Mouse (Mus musculus) c-Kit-positive CD71-positive TER-119-negative erythroid progenitor cells, embryonic 14.5 days (primary cell): ENCODE data around the gene Dusp15.

Experiments used
- DNase-seq: peaks from one replicate; pipeline ENCODE4 v3.0.0-alpha.2; 2013; ENCODE audit warnings: low read depth

Gene Dusp15

DNA sequence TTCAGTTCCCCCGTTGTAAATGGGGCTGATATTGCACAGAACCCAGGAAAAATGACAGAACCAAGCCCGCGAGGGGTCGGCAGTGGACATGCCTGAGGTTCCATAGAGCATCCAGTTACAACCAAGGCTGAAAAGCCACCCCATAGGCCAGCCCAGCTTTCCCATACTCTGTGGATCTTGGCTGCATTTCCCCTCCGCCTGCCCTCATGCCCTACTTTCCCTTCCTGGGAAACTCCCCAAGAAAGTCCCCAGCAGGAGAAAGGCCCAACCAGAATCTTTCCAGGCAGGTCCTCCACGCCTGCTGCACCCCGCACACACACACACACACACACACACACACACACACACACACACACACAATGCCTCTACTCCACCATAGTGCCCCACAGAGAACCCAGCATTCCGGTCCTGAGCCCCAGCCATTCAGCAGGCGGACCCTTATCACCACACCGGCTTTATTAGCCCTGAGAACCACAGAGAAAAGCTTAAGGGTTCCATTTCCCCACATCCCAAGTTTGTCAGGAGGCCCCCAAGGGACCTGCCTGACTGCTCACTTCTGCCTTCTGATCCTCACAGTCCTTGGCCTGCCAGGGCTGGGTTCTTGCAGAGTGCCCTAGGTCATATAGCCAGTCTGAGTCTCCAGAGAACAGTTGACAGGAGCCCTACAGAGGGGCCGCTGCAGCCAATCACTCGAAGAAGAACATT, 19.9 kb downstream of the Dusp15 start:
- no peak for DNase-seq

DNA sequence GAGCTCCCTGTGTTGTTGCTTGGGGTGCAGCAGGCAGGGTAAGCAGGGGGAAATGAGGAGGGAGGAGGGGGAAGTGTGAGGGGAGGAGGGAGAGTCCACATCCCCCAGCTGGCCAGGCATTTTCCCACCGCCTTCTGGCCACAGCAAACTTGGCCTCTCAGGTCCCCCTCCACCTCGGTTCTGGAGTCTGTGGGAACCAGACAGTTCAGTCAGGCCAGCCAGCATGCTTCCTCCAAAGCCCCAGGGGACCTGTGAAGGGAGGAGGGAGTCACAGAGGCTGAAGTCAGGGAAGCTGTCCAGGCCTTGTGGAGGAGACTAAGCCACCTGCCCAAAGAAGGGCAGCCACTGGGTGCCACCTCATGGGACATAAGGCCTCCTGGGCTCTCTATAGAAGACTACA, 21.2 kb downstream of the Dusp15 start:
- no peak for DNase-seq

DNA sequence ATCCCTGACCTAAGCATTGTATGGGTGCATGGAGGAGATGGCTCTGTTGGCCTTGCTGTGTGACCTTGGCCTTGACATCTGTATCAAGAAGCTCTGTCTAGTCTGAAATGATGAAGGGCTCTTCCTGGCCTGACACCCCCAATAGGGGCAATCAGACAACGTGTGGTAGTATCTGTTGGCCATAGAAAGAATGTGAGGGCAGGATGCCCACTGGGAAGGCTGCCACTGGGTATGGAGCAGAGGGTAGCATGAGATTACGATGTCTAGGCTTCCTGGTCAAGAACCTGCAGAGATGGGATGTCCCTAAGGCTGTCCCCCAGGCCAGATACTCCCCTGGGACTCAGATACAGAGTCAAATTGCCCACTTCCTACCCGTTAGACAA, 22.5 kb downstream of the Dusp15 start:
- no peak for DNase-seq

DNA sequence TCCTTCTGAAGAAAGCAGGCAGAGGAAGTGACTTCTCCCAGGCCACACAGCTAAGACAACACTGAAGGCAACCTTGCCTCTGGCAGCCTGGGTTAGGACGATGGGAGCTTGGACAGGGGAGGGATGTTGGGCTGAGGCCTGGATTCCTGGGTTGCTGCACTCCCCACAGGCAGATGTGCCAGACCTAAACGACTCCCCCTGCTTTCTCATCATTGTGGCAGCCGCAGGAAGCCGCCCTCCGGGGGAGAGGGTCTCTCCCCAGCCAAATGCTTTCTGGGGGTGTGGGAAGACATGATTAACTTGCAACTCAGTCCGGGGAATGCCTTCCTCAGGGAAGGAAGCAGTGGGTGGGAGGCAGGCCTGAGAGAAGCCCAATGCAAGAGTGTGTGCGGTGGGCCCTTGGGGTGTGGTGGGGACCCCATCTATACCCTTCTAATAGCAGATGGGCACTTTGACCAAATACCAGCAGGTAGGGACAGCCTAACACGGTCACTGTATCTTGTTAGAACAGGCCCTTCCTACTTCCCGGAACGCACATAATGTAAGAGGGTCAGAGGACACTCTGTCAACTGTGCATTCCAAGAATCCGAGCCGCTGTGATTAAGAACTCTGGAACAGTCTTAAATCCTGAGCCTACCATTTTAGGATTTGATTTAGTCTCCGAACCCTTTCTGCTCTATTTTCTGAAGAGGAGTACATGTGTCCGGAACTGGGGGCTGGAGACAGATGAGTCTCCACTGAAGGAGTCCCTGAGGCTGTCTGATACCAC, 23.1 kb downstream of the Dusp15 start:
- DNase-seq = no peak

DNA sequence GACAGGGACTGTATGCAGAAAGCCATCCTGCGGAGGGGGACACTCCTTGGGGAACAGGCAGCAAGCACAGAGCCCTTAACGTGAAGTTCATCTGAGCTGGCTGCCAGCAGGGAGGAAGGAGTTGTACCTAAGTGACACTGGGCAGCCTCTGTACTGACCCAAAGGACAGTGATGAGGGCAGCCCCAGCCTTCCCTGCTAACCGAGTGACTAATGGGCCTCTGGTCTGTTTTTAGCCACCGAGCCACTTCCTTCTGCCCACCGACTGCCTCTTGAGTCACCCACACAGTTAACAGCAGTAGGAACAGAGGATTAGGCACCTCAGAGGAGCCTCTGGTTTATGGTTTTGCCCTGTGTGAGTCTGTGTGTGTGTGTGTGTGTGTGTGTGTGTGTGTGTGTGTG, 24.1 kb downstream of the Dusp15 start:
- DNase-seq = no peak

DNA sequence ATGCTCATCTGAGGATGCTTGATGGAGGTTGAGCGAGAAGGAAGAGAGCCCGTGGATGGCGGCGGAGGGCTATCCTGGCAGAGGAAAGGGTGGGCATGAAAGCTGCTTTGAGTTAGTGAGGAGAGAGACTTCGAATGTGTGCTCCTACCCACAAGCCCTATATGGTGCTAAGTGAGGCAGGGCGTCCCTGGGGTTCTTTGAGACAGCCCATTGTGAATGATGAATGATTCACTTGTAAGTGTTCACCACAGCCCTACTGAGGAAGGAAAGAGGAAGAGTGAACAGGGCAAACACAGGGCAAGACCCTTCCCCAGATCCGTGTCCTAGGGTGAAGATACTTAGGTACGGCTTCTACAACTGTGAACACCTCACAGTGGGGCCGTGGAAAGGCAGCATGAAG, 24.6 kb downstream of the Dusp15 start:
- DNase-seq = no peak

DNA sequence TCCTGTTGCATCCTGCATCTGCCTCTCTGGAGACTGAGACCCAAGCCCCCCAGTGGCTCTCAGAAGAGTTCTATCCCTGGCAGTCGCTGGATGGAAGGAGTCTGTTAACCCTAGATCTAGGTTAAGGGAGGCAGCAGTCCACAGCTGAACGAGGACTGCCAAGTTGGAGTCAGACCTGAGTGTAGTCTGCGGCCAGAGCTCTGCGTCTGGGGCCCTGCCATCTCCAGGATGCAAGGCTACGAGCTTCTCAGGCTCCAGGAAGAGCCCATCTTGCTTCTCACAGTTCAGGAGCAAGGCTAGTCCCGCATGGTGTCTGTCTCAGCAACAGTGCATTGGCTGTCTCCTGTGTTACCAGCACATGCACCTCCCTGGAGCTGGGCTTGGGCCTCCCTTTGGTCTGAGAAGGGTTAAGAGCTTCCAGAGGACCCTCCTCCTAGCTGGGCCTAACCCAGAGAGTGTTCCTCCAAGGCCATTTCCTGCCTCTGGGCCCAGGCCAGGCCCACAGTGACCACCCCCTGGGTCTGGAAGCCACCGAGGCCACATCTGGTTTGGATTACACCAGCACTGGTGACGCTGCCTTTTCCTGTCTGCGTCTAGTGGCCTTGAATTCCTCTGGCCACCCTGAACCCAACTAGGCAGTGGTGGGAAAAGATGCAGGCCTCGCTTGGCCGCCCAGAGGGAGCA, 26.2 kb downstream of the Dusp15 start:
- DNase-seq = no peak

DNA sequence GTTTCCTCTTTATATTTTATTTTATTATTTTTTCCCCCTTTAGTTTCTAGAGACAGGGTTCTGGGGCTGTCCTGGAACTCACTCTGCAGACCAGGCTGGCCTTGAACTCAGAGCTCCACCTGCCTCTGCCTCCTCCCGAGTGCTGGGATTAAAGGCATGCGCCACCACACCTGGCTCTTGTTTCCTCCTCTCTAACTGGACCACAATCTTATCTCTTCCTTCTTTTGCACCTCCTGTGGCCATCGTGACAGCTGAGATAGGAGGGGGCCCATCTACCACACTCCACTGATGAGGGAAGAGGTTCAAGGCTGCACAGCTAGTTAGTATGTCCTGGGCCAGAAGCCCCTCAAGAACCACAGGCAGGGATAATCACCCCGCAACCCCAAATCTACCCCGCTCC, 27.0 kb downstream of the Dusp15 start:
- DNase-seq = no peak

DNA sequence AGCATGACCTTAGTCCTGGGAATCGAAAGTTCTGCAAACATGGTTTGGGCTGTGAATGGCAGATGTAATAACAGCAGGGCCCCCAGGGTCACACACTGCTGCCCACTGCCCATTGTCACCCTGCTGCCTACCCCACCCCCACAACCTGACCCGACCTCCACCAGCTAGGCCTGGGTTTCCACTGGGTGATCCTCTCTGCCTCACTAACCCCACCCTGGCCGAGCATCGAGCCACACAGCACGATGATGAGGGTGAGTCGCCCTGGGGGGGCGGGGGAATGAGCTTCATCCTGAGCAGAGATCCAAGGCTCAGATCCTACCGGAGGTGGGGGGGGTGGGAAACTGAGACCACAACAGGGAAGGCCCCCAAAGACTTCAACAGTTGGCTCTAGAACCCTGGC, 27.4 kb downstream of the Dusp15 start:
- DNase-seq = no peak

DNA sequence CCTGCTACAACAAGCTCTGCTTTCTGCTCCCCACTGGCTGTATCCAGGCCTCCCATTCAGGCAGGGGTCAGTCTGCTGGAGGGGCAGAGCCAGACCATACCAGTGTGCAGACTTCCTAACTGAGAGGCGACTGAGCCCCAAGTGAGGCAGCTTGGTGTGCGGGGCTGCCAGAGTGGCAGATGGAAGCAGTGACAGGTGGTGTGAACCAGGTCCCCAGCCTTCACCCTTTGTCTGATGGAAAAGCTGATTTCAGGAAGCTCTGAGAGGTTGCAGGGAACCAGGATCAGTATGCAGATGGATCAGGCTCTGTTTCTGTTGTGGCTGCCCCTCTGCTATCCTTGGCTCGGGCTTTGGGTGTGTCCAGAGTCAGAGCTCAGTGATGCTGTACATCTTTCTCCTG, 27.9 kb downstream of the Dusp15 start:
- DNase-seq = no peak

DNA sequence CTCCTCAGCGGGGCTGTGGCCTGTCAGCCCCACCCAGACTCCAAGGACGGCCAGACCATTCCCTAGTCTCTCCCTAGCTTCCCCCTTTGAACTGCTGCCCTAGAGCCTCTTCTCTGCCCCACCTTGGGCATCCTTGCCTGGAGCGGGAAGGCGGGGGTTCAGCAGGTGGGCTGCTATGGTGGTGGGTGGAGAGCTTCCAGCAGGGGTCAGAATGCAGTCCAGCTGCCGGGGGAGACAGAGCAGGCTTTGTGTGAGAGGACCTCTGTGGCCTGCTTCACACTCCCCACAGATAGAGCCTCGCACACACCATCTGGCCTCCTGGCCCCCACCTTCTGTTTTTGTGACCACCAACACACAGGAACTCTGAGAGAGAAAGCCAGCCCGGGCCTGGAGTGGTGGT, 29.1 kb downstream of the Dusp15 start:
- DNase-seq = no peak

DNA sequence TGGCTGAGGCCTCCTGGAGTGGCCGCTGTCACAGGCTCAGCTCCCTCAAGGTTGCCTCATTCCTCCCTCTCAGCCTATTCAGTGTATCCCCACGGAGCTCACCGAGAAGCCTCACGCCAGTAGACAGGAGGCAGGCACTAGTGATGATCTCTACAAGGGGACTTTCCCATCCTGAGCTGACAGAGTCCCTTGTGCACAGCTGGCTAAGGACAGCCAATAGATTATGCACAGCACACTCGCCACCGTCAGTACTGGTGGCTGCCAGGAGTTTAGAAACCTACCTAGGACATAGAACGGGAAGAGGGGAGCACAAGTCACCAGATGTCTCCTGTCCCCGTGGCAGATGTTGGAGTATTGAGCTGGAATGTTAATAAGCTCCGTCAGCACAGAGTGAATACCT, 33.8 kb downstream of the Dusp15 start:
- no peak for DNase-seq

DNA sequence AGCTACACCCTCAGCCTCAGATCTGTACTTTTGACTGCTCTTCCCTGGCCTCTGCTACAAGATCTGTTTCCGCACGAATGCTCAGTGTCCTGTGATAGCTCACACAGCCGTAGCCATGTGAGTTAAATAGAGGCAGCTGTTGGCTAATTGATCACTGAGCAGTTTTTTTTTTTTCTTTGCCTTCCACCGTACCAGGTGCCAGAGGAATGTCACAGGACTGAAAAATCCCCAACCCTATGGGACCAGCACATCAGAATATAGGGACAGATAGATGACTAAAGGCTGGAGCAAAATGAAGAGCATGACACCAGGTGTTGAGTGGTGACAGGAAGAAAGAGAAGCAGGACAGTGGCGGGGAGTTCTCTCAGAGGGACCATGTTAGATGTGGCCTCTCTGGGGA, 35.4 kb downstream of the Dusp15 start:
- no peak for DNase-seq

DNA sequence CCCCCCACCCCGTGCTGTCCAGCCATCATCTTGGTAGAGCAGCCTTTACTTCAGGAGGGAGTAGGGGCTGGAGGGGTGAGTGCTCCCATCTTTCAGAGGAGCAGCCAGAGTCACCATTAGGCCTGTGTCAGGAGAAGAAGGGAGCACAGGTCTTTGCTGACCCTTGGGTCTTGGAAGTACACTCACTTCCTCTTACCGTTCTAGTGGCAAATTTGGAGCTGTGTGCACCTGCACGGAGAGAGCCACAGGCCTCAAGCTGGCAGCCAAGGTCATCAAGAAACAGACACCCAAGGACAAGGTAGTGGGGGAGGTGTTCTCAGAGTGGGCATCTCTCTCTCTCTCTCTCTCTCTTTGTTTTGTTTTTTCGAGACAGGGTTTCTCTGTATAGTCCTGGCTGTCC, 36.0 kb downstream of the Dusp15 start:
- no peak for DNase-seq

DNA sequence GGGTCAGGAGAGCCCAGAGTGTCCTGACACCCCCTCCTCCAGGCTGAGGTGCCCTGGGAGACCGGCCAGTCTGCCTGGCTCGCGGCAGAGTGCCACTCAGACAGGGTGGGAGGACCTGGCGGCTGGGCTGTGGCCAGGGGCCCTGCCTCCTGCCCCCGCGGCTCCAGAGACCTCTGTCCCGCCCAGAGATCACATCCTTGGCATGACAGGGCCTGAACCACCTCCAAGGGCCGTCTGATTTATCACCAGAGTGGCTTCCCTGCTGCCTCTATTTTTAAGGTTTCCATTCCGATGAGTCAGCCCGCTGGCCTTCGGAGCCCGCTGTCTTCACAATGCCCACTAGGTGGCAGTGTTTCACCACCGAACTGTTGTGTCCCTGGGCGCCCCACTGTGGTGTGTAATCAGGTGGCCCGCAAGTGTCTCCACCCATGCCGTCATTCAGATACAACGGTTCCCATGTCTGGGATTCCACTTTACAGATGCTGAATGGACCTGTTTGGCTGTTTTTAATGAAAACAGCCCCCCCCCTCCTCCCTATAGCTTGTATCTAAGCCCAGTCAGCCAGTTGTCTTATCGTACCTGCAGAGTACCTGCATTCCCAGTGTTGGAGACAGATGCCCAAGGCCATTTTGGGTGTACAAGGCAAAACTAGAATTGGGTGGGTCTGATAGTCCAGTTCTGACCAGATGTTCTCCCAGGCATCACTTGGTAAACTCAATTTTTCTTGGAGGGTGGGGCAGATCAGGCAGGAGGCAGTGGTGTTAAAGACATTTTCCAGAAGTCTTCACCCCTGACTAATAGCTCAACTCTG, 37.0 kb downstream of the Dusp15 start:
- peak; percentile 80 for DNase-seq

DNA sequence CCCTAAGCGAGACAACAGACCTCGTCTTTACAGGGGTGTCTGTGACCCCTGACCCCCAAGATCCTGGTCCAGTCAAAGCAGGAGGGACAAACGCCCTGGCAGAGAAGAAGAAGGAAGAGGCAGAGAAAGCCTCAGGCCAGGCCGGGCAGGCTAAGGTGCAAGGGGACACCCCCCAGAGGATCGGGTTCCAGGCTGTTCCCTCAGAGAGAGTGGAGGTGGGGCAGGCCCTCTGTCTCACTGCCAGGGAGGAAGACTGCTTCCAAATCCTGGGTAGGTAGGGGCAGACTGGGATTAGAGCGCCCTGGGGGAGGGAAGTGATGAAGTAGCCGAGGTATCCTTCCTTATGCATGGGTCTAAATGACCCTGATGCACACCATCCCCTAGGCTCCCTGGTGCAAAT, 38.0 kb downstream of the Dusp15 start:
- no peak for DNase-seq

DNA sequence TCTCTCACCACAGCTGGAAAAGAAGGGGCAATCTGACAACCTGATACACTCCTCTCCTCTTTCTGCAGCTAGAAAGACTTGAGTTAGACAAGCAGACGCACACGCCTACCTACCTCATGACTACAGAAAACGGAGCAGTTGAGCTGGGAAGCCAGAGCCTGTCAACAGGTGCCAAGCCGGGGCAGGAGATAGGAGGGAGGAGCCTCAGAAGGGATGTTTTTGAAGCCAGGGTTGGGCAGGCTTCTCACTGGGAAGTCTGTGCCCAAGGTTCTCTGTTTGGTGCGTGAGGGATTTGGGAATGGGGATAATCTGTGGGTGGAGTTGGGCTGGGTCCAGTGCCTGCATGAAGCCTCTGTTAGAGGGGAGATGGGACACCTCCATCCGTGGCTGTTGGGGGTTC, 40.1 kb downstream of the Dusp15 start:
- no peak for DNase-seq

DNA sequence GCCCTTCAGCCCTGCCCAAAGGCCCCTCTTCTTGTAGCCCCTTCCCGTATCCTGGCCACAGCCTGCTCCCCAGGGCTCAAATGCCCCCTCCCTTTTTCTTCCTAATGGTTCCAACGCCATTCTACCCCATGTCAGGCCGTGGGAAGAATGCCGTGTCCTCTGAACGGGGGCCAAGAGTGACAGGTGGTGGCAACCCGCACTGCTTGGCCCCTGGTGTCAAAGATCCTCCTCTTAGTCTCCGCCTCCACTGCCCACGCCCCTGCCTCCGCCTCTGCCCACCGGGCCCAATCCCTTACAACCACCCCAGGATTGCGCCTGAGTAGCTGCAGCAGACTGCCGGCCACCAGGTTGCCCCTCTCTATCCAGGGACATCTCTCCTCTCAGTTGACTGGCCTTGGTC, 40.5 kb downstream of the Dusp15 start, which contains the start of gene Mylk2:
Gene Mylk2 (plus strand): TSS at position 322 of the 400 bp plus-strand sequence.
- DNase-seq = no peak

DNA sequence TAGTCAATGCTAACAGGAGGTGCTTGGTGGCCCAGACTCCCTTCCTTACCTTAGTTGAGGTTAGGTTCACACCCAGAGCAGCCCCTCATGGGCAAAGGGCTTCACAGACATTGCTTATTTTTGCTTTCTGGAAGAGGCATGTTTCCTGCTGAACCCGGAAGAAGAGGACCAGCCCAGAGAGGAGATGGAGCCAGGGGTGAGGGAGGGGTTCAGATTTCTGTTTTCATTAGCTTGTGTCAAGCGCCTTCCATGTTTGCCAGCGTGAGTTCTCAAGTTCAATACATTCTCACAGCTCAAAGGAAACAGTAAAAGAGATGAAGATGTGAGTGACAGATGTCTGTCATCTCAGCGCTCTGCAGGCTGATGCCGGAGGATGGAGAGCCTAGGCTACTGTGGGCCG, 41.6 kb downstream of the Dusp15 start:
- DNase-seq = no peak

DNA sequence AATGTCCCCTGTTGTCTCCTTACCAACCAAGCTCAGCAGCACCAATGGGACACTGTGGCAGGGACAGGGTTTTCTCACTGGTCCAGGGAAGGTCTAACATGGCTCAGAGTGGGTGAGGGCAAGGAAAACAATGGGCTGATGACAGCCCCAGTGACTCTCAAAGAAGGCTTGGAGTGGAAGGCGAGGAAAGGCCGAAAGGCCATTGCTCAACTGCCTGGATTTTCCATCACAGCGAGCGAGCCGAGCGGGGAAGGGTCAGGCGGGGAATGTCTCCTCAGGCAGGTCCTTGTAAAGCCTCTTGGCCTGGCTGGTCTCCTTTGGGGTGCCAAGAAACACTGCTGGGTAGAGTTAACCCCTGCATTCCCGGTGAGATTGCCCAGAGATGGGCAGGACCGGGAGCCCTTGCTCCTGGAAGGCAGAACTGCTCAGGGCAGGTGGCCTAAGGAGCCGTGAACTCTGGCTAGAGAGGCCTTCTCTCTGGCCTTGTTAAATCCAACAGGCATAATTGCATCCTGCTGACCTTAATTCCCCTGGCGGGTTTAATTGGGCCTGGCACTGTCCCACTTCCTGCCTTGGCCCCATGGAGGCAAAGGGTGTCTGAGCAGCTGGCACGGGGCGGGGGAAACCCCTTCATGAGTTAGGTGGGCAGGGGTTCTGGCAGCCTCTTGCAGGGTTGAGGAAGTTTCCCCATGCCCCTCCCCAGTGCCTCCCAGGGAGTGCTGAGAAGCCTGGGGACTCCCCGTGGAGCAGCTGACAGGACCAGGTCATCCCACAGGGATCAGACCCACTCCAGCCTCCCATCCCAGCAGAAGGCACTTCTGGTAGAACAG, 44.2 kb downstream of the Dusp15 start:
- no peak for DNase-seq

DNA sequence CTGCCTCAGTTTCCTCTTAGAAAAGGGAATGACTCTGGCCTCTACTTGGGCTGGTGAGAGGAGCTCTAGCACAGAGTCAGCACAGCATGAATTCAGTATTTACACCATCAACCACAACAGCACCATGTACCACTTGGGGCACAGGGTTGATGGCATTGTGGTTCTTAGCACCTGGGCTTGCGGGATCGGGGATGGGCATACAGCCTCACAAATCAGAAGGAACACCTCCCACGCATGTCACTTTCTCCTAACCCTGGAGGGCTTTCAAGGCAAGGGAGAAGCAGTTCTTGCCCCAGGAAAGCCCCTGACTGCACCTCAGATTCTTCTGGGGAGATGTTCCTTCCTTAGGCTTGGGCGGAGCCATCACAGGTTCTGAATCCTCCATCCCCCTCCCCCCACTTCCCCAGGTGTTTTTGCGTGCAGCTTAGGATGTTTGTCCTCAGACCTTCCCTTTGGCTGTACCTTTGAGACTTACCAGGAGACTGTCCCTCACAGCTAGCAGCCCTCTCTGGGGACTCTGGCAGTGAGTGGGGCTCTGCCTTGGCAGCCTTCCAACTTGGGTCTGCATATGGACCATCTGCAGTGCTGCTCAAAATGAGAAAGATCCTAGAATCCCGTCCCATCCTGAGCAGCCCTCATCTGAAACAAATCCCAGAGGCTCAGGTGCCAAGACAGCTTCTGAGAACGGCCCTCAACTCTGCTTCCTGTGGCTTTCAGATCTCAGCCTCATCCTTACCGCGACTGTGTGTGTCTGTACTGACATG, 45.0 kb downstream of the Dusp15 start:
- DNase-seq = no peak
